Mouse (Mus musculus) heart, adult 8-10 months (tissue): ENCODE data around the gene Epha4. TPM values are rescaled to one million over a fixed set of nuclear protein-coding genes. Genes with fewer than 3 reads are reported as not detected.

Experiments used
- microRNA-seq: library from miRNA; unstranded; fragments of <30 nt; microRNA quantifications from one replicate; pipeline ENCODE4 v1.2.0, GENCODE M21; 2022
- total RNA-seq, 4 experiments: library from RNA; stranded (reverse); gene quantifications; 2 replicates each; pipeline ENCODE4 v1.2.4; 2022

Epha4 gene
- total RNA-seq, 4 experiments from 2014 or later = 28.3 to 42.7 (median 36.0) TPM

Small RNA genes lying within 50 kb of the gene (microRNA-seq; reads per million reads assigned to microRNA genes)
- not detected for gene Mir6352
